Comparison of ENCODE assay signal across 7 mouse cellular contexts in genomic region chr11:102486733-102487386, GRCm38 (mm10). TPM values are rescaled to one million over a fixed set of nuclear protein-coding genes. Genes with fewer than 3 reads are reported as not detected.
A peak's percentile ranks its signal among the peaks of the same experiment; 100 is the strongest.
DNase-seq lines count a peak whose midpoint lies in the region; ATAC-seq and TF ChIP-seq lines count a peak whose summit lies in the region.

No protein-coding gene starts in this region.

- H3K36me3 ChIP-seq in hindbrain, postnatal 0 days (ENCODE audit: insufficient read depth, low read length), result peaks cover 15% of the 10 kb centered on the region; the same call in 1 of the 2 replicates
- peaks cover 47% of the 10 kb centered on the region for H3K36me3 ChIP-seq in liver, embryonic 13.5 days
- H3K36me3 ChIP-seq in neural tube, embryonic 14.5 days (ENCODE audit: control insufficient read depth, insufficient read depth, low read length), result peaks cover 33% of the 10 kb centered on the region

- DNase-seq in right cerebral cortex, adult 2 months (ENCODE audit: low spot score in 2 of 2), result peak; percentile 49 to 65
- DNase-seq in right cerebral cortex, postnatal 14 days, result no peak
- DNase-seq in R1 (ENCODE audit: low read depth, low spot score), result peak; percentile 90
- DNase-seq in cerebellum, postnatal 25 days, result peak; percentile 39 to 65
- peak; percentile 89 for DNase-seq in hindbrain, postnatal 0 days (ENCODE audit: low spot score)
- no peak for DNase-seq in liver, embryonic 13.5 days

- H3K4me2 ChIP-seq in hindbrain, postnatal 0 days (ENCODE audit: low read depth, low read length), result no peak overlapping the region
- H3K4me2 ChIP-seq in liver, embryonic 13.5 days, result no peak overlapping the region
- H3K4me2 ChIP-seq in neural tube, embryonic 14.5 days (ENCODE audit: low read depth, low read length), result no peak overlapping the region

- no peaks in the 10 kb centered on the region for H3K4me1 ChIP-seq in hindbrain, postnatal 0 days (ENCODE audit: insufficient read depth, low read length)
- H3K4me1 ChIP-seq in liver, embryonic 13.5 days (replicated peaks), result peaks cover 15% of the 10 kb centered on the region
- H3K4me1 ChIP-seq in neural tube, embryonic 14.5 days (ENCODE audit: control insufficient read depth, insufficient read depth, low read length), result no peaks in the 10 kb centered on the region

- no peaks in the 10 kb centered on the region for H3K27me3 ChIP-seq in hindbrain, postnatal 0 days (ENCODE audit: insufficient read depth, low read length)
- H3K27me3 ChIP-seq in liver, embryonic 13.5 days, result no peaks in the 10 kb centered on the region
- no peaks in the 10 kb centered on the region for H3K27me3 ChIP-seq in neural tube, embryonic 14.5 days (ENCODE audit: control insufficient read depth, insufficient read depth, low read length)

- H3K9ac ChIP-seq in hindbrain, postnatal 0 days (replicated peaks; ENCODE audit: low read length), result no peak overlapping the region
- H3K9ac ChIP-seq in liver, embryonic 13.5 days, result no peak overlapping the region
- H3K9ac ChIP-seq in neural tube, embryonic 14.5 days (replicated peaks; ENCODE audit: low read depth, low read length), result no peak overlapping the region

- H3K27ac ChIP-seq in hindbrain, postnatal 0 days, result no peak overlapping the region
- H3K27ac ChIP-seq in liver, embryonic 13.5 days, result no peak overlapping the region
- H3K27ac ChIP-seq in neural tube, embryonic 14.5 days (ENCODE audit: low read depth, low read length), result no peak overlapping the region

- no peaks in the 10 kb centered on the region for H3K9me3 ChIP-seq in hindbrain, postnatal 0 days (ENCODE audit: low read length)
- no peaks in the 10 kb centered on the region for H3K9me3 ChIP-seq in liver, embryonic 13.5 days (replicated peaks)
- no peaks in the 10 kb centered on the region for H3K9me3 ChIP-seq in neural tube, embryonic 14.5 days (ENCODE audit: control insufficient read depth, low read length)

- peak; percentile 78 for TF ChIP-seq CTCF in hindbrain, postnatal 0 days (IDR thresholded peaks at IDR 0.05; ENCODE audit: low read depth)

- ATAC-seq in hindbrain, postnatal 0 days, result peak; percentile 79
- peak; percentile 72 for ATAC-seq in liver, embryonic 13.5 days (ENCODE audit: low read depth)
- peak; percentile 58; the same call in 1 of the 2 replicates for ATAC-seq in neural tube, embryonic 14.5 days (ENCODE audit: low read depth)

- 70% methylated on average over 11 of the region's 11 CpGs for WGBS in hindbrain, postnatal 0 days
- 57% methylated on average over 11 of the region's 11 CpGs for WGBS in liver, embryonic 13.5 days (ENCODE audit: insufficient replicate concordance)
- 75% methylated on average over 11 of the region's 11 CpGs for WGBS in neural tube, embryonic 14.5 days

- H3K4me3 ChIP-seq in hindbrain, postnatal 0 days (ENCODE audit: low read length), result no peak overlapping the region
- H3K4me3 ChIP-seq in liver, embryonic 13.5 days (replicated peaks), result no peak overlapping the region
- no peak overlapping the region for H3K4me3 ChIP-seq in neural tube, embryonic 14.5 days (ENCODE audit: low read depth, low read length)

RNA-seq across cellular contexts. Expression of gene Itga2b, which starts 16.9 kb away (rescaled TPM):
- total RNA-seq in hindbrain, postnatal 0 days (2014; rRNA removed), result 3.5 and 5.6 TPM in 2 replicates
- polyA plus RNA-seq in hindbrain, postnatal 0 days (2015; fragmentation: Nextera tagmentation; extraction: Ambion mirVana), result 13.7 and 14.2 TPM in 2 replicates
- polyA plus RNA-seq in liver, embryonic 13.5 days (2015; fragmentation: Nextera tagmentation; extraction: Ambion mirVana), result 41.8 and 45.1 TPM in 2 replicates
- 5.5 and 7.0 TPM in 2 replicates for polyA plus RNA-seq in neural tube, embryonic 14.5 days (2014; fragmentation: Nextera tagmentation; extraction: Ambion mirVana)

RNA-seq across cellular contexts. Expression of gene Fam171a2, which starts 39.4 kb away (rescaled TPM):
- 546 and 699 TPM in 2 replicates for total RNA-seq in hindbrain, postnatal 0 days (2014; rRNA removed)
- 20.6 and 21.0 TPM in 2 replicates for polyA plus RNA-seq in hindbrain, postnatal 0 days (2015; fragmentation: Nextera tagmentation; extraction: Ambion mirVana)
- polyA plus RNA-seq in liver, embryonic 13.5 days (2015; fragmentation: Nextera tagmentation; extraction: Ambion mirVana), result 0.25 and 0.41 TPM in 2 replicates
- 25.4 and 38.4 TPM in 2 replicates for polyA plus RNA-seq in neural tube, embryonic 14.5 days (2014; fragmentation: Nextera tagmentation; extraction: Ambion mirVana)

RNA-seq across cellular contexts. Expression of gene Grn, which starts 56.7 kb away (rescaled TPM):
- total RNA-seq in hindbrain, postnatal 0 days (2014; rRNA removed), result 85.6 and 98.5 TPM in 2 replicates
- polyA plus RNA-seq in hindbrain, postnatal 0 days (2015; fragmentation: Nextera tagmentation; extraction: Ambion mirVana), result 98.4 and 104 TPM in 2 replicates
- 59.5 and 63.3 TPM in 2 replicates for polyA plus RNA-seq in liver, embryonic 13.5 days (2015; fragmentation: Nextera tagmentation; extraction: Ambion mirVana)
- 43.3 and 68.2 TPM in 2 replicates for polyA plus RNA-seq in neural tube, embryonic 14.5 days (2014; fragmentation: Nextera tagmentation; extraction: Ambion mirVana)

Comparison
In these comparisons a context has a peak if more than half of its experiments do, and no peak if none do; other contexts are left out.
1. DNase-seq: peak in right cerebral cortex, adult 2 months (2 of 2), R1 (single experiment), cerebellum, postnatal 25 days (2 of 2) and hindbrain, postnatal 0 days (single experiment); none in right cerebral cortex, postnatal 14 days (single experiment) and liver, embryonic 13.5 days (single experiment).
2. RNA of gene Fam171a2, which starts 39.4 kb away (polyA plus RNA-seq): 25.4 to 38.4 TPM in neural tube, embryonic 14.5 days and 20.6 to 21.0 TPM in hindbrain, postnatal 0 days; 0.25 to 0.41 TPM in liver, embryonic 13.5 days; every median in the first group is over 10 times any median in the second.
3. Peak in every context shown above with its lines, with median percentiles within 50 percentile points of each other: ATAC-seq.